Mouse (Mus musculus) kidney, postnatal 0 days (tissue): ENCODE results near the gene Klhl6. TPM values are rescaled to one million over a fixed set of nuclear protein-coding genes. Genes with fewer than 3 reads are reported as not detected.
"Not testable (repeated sequence)": the region's sequence is repeated elsewhere in the genome, so short reads cannot be mapped to it uniquely, and the experiment has no call there.

Experiments
- ATAC-seq: fragments of 200-750 bp; cut with Nextera tagmentation; replicated peaks from 2 replicates; pipeline ENCODE4 v1.8.0; 2017; ENCODE audit warnings: low read depth, moderate number of reproducible peaks, moderate TSS enrichment, moderate library complexity; ENCODE audit not compliant: low FRiP score
- DNase-seq: peaks from one replicate; pipeline ENCODE4 v3.0.0-alpha.2; 2016; ENCODE audit warnings: low spot score
- H3K27ac ChIP-seq: fragments of 300-500 bp; sonication (generic); 2 replicates; pipeline ENCODE4 v1.5.1; 2014; ENCODE audit warnings: mild to moderate bottlenecking
- H3K27me3 ChIP-seq: fragments of 300-500 bp; sonication (generic); 2 replicates; pipeline ENCODE4 v1.6.1; 2014; ENCODE audit warnings: low read length, mixed read lengths; ENCODE audit not compliant: insufficient read depth
- H3K36me3 ChIP-seq: fragments of 300-500 bp; sonication (generic); 2 replicates; pipeline ENCODE4 v1.6.1; 2014; ENCODE audit warnings: low read length, mixed read lengths; ENCODE audit not compliant: insufficient read depth
- H3K4me1 ChIP-seq: fragments of 300-500 bp; sonication (generic); replicated peaks from 2 replicates; pipeline ENCODE4 v1.6.1; 2014; ENCODE audit warnings: antibody characterized with exemption, low read length, mixed read lengths; ENCODE audit not compliant: insufficient read depth
- H3K4me2 ChIP-seq: fragments of 300-500 bp; sonication (generic); 2 replicates; pipeline ENCODE4 v1.6.1; 2014; ENCODE audit warnings: mild to moderate bottlenecking, low read length, moderate library complexity, mixed read lengths
- H3K4me3 ChIP-seq: fragments of 300-500 bp; sonication (generic); replicated peaks from 2 replicates; pipeline ENCODE4 v1.5.1; 2014; ENCODE audit warnings: low read depth, low read length
- H3K9ac ChIP-seq: fragments of 300-500 bp; sonication (generic); 2 replicates; pipeline ENCODE4 v1.6.1; 2014; ENCODE audit warnings: low read depth, low read length
- H3K9me3 ChIP-seq: fragments of 300-500 bp; sonication (generic); replicated peaks from 2 replicates; pipeline ENCODE4 v1.6.1; 2016; ENCODE audit warnings: low read length, inconsistent platforms, mixed read lengths
- CTCF ChIP-seq: IDR thresholded peaks from 2 replicates; pipeline ENCODE4 v1.5.1; 2016; ENCODE audit warnings: antibody characterized with exemption, low read depth, mild to moderate bottlenecking, moderate library complexity
- WGBS: fragments of 180-500 bp; shearing (Covaris S2); extraction: QIAGEN DNeasy Blood & Tissue Kit; methylation state at CpG from one replicate; pipeline ENCODE4 v1.1.7; 2014; 5-methylcytosine and 5-hydroxymethylcytosine counted together
- polyA plus RNA-seq: library from polyadenylated mRNA; unstranded; fragments of >200 nt; fragmentation: Nextera tagmentation; extraction: Ambion mirVana; gene quantifications from 2 replicates; pipeline ENCODE4 v1.2.1, GENCODE M21; 2015

Gene Klhl6
- 12.2 and 16.0 TPM in 2 replicates for polyA plus RNA-seq

DNA sequence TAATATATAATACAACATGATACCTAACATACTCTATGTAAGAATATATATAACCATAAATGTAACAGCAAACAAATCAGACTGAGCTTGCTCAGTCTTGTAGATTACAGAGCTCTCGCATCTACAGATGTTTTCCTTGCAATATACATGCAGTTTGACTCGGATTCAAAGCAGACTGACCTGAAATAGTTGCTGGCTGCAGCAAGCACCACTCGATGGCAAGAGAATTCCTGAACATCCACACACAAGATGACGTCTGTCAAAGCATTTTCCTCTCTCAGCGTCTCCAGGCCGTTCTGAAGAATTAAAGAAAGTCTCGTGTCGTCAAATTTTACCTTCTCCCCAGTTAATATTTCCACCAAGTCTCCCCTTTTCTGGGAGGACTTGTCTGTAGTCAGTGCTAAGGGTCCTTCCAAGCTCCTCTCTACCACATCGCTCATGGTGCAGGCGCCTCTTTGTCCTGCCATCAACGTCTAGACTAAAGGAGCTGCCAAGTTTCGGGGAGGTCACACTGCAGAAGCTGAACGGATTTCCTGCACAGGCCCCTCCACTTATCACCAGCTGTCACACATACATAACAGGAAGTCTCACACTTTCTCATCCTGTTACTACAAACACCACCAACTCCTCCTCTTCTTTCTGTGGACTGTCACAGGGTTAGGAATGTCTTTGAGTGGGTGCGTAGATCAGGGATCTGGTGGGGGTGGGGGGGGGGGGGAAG is at the start of gene Klhl6:
TSS of gene Klhl6 (minus strand) at position 501 of the 721 bp plus-strand sequence.
- Histone ChIP-seq H3K27me3 (no peaks in the 10 kb centered on the region), H3K4me3 (peak within 1 kb of the TSS; percentile 32), H3K9ac (0 out of 2 replicates have a peak within 1 kb of the TSS, but pooled peaks have one; percentile 35), H3K27ac (peak within 1 kb of the TSS; percentile 82), H3K4me2 (peak within 1 kb of the TSS; percentile 41), H3K4me1 (no peaks in the 10 kb centered on the region; the same call in 1 of the 2 replicates), H3K36me3 (no peaks in the 10 kb centered on the region), H3K9me3 (no peaks in the 10 kb centered on the region)
- peak; percentile 57; the same call in 1 of the 2 replicates for ATAC-seq
- TF ChIP-seq CTCF = no peak
- 42% methylated on average over 14 of the region's 14 CpGs for WGBS
- DNase-seq = peak; percentile 88

DNA sequence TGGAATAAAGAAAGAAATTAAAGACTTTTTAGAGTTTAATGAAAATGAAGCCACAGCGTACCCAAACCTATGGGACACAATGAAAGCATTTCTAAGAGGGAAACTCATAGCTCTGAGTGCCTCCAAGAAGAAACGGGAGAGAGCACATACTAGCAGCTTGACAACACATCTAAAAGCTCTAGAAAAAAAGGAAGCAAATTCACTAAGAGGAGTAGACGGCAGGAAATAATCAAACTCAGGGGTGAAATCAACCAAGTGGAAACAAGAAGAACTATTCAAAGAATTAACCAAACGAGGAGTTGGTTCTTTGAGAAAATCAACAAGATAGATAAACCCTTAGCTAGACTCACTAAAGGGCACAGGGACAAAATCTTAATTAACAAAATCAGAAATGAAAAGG is 44.4 kb upstream of the Klhl6 start:
- not testable (repeated sequence) for H3K27ac ChIP-seq, H3K36me3 ChIP-seq, H3K27me3 ChIP-seq, H3K4me3 ChIP-seq, H3K4me2 ChIP-seq, H3K9ac ChIP-seq, H3K4me1 ChIP-seq, H3K9me3 ChIP-seq, ATAC-seq, DNase-seq
- WGBS = 78% methylated on average over 2 of the region's 4 CpGs

GRCm38 (mm10) chr16:20022821-20023220 is 40.0 kb upstream of the Klhl6 start:
- no peak for ATAC-seq

GRCm38 (mm10) chr16:20021848-20022247 is 39.0 kb upstream of the Klhl6 start:
- no peak overlapping the region for H3K4me2 ChIP-seq
- no peak overlapping the region for H3K27ac ChIP-seq
- H3K9ac ChIP-seq = no peak overlapping the region
- no peaks in the 10 kb centered on the region for H3K4me1 ChIP-seq
- H3K27me3 ChIP-seq = no peaks in the 10 kb centered on the region
- no peak for TF ChIP-seq CTCF
- WGBS = 45% methylated on average over 2 of the region's 2 CpGs
- no peak for ATAC-seq
- no peak overlapping the region for H3K4me3 ChIP-seq
- no peak for DNase-seq
- H3K36me3 ChIP-seq = no peaks in the 10 kb centered on the region
- H3K9me3 ChIP-seq = no peaks in the 10 kb centered on the region

More at GRCm38 (mm10) chr16:20022821-20023220, 40.0 kb upstream of the Klhl6 start:
- no peak overlapping the region for H3K4me2 ChIP-seq
- H3K27me3 ChIP-seq = no peaks in the 10 kb centered on the region
- H3K4me1 ChIP-seq = no peaks in the 10 kb centered on the region
- 55% methylated on average over 1 of the region's 1 CpGs for WGBS
- no peak overlapping the region for H3K4me3 ChIP-seq
- DNase-seq = no peak
- H3K36me3 ChIP-seq = no peaks in the 10 kb centered on the region
- no peak overlapping the region for H3K27ac ChIP-seq
- H3K9me3 ChIP-seq = no peaks in the 10 kb centered on the region
- TF ChIP-seq CTCF = no peak
- H3K9ac ChIP-seq = no peak overlapping the region

GRCm38 (mm10) chr16:20012647-20013046 is 29.8 kb upstream of the Klhl6 start:
- DNase-seq (no peak), ATAC-seq (no peak)
- Histone ChIP-seq H3K4me2 (no peak overlapping the region), H3K9ac (no peak overlapping the region), H3K27ac (0 out of 2 replicates have a peak overlapping the region, but pooled peaks have one; percentile 4), H3K27me3 (no peaks in the 10 kb centered on the region), H3K4me1 (no peaks in the 10 kb centered on the region), H3K9me3 (no peaks in the 10 kb centered on the region), H3K4me3 (no peak overlapping the region), H3K36me3 (no peaks in the 10 kb centered on the region)
- TF ChIP-seq CTCF = no peak

DNA sequence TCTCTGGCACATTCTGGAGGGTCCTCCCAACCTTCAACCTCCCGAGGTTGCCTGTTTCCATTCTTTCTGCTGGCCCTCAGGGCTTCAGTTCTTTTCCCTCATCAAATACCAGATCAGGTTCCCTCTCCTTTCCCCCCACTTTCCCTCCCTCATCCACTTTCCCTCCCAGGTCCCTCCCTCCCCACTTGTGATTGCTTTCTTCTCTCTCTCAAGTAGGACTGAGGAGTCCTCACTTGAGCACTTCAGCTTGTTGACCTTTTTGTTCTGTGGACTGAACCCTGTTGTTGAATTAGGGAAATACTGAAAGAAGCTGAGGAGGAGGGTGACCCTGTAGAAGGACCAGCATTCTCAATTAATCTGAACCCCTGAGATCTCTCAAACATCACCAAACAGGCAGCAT is 23.2 kb upstream of the Klhl6 start:
- Histone ChIP-seq H3K27ac (no peak overlapping the region), H3K27me3 (no peaks in the 10 kb centered on the region), H3K4me1 (no peaks in the 10 kb centered on the region), H3K36me3 (no peaks in the 10 kb centered on the region), H3K4me2 (no peak overlapping the region), H3K9ac (no peak overlapping the region), H3K4me3 (no peak overlapping the region), H3K9me3 (no peaks in the 10 kb centered on the region)
- no peak for TF ChIP-seq CTCF
- WGBS = 75% methylated on average over 1 of the region's 1 CpGs
- ATAC-seq (no peak), DNase-seq (no peak)

DNA sequence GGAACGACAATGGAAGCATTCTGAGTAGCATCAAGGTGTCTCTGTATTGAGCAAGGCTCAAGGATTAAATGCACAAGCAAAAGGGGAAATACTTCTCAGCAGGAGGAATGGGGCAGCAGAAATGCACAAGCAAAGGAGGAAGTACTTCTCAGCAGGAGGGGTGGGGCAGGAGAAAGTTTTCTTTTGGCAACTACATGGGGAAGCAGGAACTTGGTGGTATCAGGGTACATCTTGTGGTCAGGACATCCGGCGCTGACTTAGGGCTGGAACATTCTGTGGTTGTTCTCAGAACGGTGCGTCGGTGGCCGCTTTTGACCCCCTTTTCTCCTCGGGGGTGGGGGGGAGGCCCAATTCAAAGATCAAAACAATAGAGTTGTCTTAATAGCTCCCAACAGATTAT is 17.4 kb upstream of the Klhl6 start:
- not testable (repeated sequence) for ATAC-seq, H3K9ac ChIP-seq, H3K4me1 ChIP-seq, H3K4me2 ChIP-seq, H3K36me3 ChIP-seq, H3K4me3 ChIP-seq, H3K9me3 ChIP-seq, H3K27ac ChIP-seq, H3K27me3 ChIP-seq, DNase-seq
- WGBS = 94% methylated on average over 8 of the region's 8 CpGs
